Comparison of ENCODE assay signal across 8 mouse cellular contexts in genomic region chrX:103914790-103915189, GRCm38 (mm10).
A peak's percentile ranks its signal among the peaks of the same experiment; 100 is the strongest.
DNase-seq lines count a peak whose midpoint lies in the region; ATAC-seq and TF ChIP-seq lines count a peak whose summit lies in the region.

No protein-coding gene starts in this region.

- H3K9me3 ChIP-seq in ES-Bruce4 (replicated peaks; ENCODE audit: control insufficient read depth, insufficient read depth, low read length, poor library complexity, severe bottlenecking) = no peaks in the 10 kb centered on the region
- H3K9me3 ChIP-seq in forebrain, embryonic 15.5 days = no peaks in the 10 kb centered on the region
- no peaks in the 10 kb centered on the region for H3K9me3 ChIP-seq in lung, embryonic 14.5 days (ENCODE audit: low read depth, low read length)

- intact Hi-C loops in heart, postnatal 25 days (cut with DNase I) = no loop called here

- TF ChIP-seq EP300 in ES-Bruce4 (IDR thresholded peaks at IDR 0.05; ENCODE audit: insufficient read depth, low read depth, low read length) = no peak

- no peak overlapping the region for H3K4me2 ChIP-seq in forebrain, embryonic 15.5 days (replicated peaks)
- H3K4me2 ChIP-seq in lung, embryonic 14.5 days = no peak overlapping the region

- H3K27ac ChIP-seq in ES-Bruce4 (ENCODE audit: insufficient read depth, low read length) = no peak overlapping the region
- H3K27ac ChIP-seq in forebrain, embryonic 15.5 days (replicated peaks) = no peak overlapping the region
- H3K27ac ChIP-seq in lung, embryonic 14.5 days (ENCODE audit: low read depth) = no peak overlapping the region

- no peaks in the 10 kb centered on the region for H3K36me3 ChIP-seq in ES-Bruce4 (ENCODE audit: control insufficient read depth, insufficient read depth, low read length, poor library complexity, severe bottlenecking)
- H3K36me3 ChIP-seq in forebrain, embryonic 15.5 days = no peaks in the 10 kb centered on the region
- no peaks in the 10 kb centered on the region for H3K36me3 ChIP-seq in lung, embryonic 14.5 days (ENCODE audit: insufficient read depth)

- no peak for TF ChIP-seq POLR2A in ES-Bruce4 (IDR thresholded peaks at IDR 0.05; ENCODE audit: insufficient read depth, low read length)

- H3K4me1 ChIP-seq in ES-Bruce4 (ENCODE audit: control insufficient read depth, insufficient read depth, low read length) = no peaks in the 10 kb centered on the region
- no peaks in the 10 kb centered on the region for H3K4me1 ChIP-seq in forebrain, embryonic 15.5 days
- no peaks in the 10 kb centered on the region for H3K4me1 ChIP-seq in lung, embryonic 14.5 days (ENCODE audit: insufficient read depth)

- TF ChIP-seq CTCF in ES-Bruce4 (IDR thresholded peaks at IDR 0.05; ENCODE audit: low read depth, low read length) = peak; percentile 67
- peak; percentile 69 for TF ChIP-seq CTCF in lung, embryonic 14.5 days (IDR thresholded peaks at IDR 0.05; ENCODE audit: low read depth)

- no peak overlapping the region for H3K4me3 ChIP-seq in ES-Bruce4 (ENCODE audit: low read depth, low read length)
- H3K4me3 ChIP-seq in forebrain, embryonic 15.5 days = no peak overlapping the region
- no peak overlapping the region for H3K4me3 ChIP-seq in lung, embryonic 14.5 days (ENCODE audit: low read depth, low read length)

- no peaks in the 10 kb centered on the region for H3K27me3 ChIP-seq in ES-Bruce4 (ENCODE audit: control insufficient read depth, insufficient read depth, low read length, poor library complexity, severe bottlenecking)
- no peaks in the 10 kb centered on the region; the same call in 1 of the 2 replicates for H3K27me3 ChIP-seq in forebrain, embryonic 15.5 days
- H3K27me3 ChIP-seq in lung, embryonic 14.5 days (ENCODE audit: insufficient read depth, low read length) = no peaks in the 10 kb centered on the region

- H3K9ac ChIP-seq in ES-Bruce4 (ENCODE audit: low read depth, poor library complexity, severe bottlenecking) = no peak overlapping the region
- H3K9ac ChIP-seq in forebrain, embryonic 15.5 days (replicated peaks) = no peak overlapping the region
- no peak overlapping the region for H3K9ac ChIP-seq in lung, embryonic 14.5 days

- ATAC-seq in forebrain, embryonic 15.5 days (replicated peaks) = peak; percentile 46; the same call in 1 of the 2 replicates
- peak; percentile 21; the same call in 1 of the 2 replicates for ATAC-seq in lung, embryonic 14.5 days (ENCODE audit: insufficient read depth)

- 11% methylated on average over 3 of the region's 3 CpGs for WGBS in forebrain, embryonic 15.5 days
- 7% methylated on average over 3 of the region's 3 CpGs for WGBS in lung, embryonic 14.5 days

- peak; percentile 12 to 44 for DNase-seq in heart, adult 18-20 months
- no peak for DNase-seq in heart, postnatal 25 days (ENCODE audit: low spot score)
- peak; percentile 25 for DNase-seq in c-Kit-positive CD71-positive TER-119-positive erythroid progenitor cells, embryonic 14.5 days (ENCODE audit: low spot score)
- DNase-seq in layer of hippocampus, adult 18-20 months (ENCODE audit: low spot score in 2 of 2) = peak; percentile 47 to 79
- peak; percentile 72 for DNase-seq in lung, embryonic 14.5 days
- DNase-seq in spleen, postnatal 36 days (ENCODE audit: low spot score in 2 of 2) = peak; percentile 4 to 13
